Mouse (Mus musculus) liver, postnatal 0 days (tissue): ENCODE results near the gene Olfr554. TPM values are rescaled to one million over a fixed set of nuclear protein-coding genes. Genes with fewer than 3 reads are reported as not detected.

ENCODE experiments used
- ATAC-seq: fragments of 200-750 bp; cut with Nextera tagmentation; 2 replicates; pipeline ENCODE4 v1.8.0; 2017; ENCODE audit warnings: mild to moderate bottlenecking, moderate library complexity
- DNase-seq: peaks from one replicate; pipeline ENCODE4 v3.0.0-alpha.2; 2016
- H3K27ac ChIP-seq: fragments of 300-500 bp; sonication (generic); 2 replicates; pipeline ENCODE4 v1.5.1; 2014; ENCODE audit warnings: antibody characterized with exemption, moderate library complexity, mild to moderate bottlenecking, low read depth
- H3K27me3 ChIP-seq: fragments of 300-500 bp; sonication (generic); 2 replicates; pipeline ENCODE4 v1.6.1; 2014; ENCODE audit warnings: low read length, control low read depth, mixed read lengths; ENCODE audit not compliant: insufficient read depth
- H3K36me3 ChIP-seq: fragments of 300-500 bp; sonication (generic); replicated peaks from 2 replicates; pipeline ENCODE4 v1.6.1; 2014; ENCODE audit warnings: mild to moderate bottlenecking, control low read depth, low read length, moderate library complexity, mixed read lengths; ENCODE audit not compliant: insufficient read depth
- H3K4me1 ChIP-seq: fragments of 300-500 bp; sonication (generic); 2 replicates; pipeline ENCODE4 v1.6.1; 2014; ENCODE audit warnings: antibody characterized with exemption, mild to moderate bottlenecking, control low read depth; ENCODE audit not compliant: insufficient read depth
- H3K4me2 ChIP-seq: fragments of 300-500 bp; sonication (generic); 2 replicates; pipeline ENCODE4 v1.6.1; 2014; ENCODE audit warnings: low read depth, mild to moderate bottlenecking, low read length, moderate library complexity, mixed read lengths
- H3K4me3 ChIP-seq: fragments of 300-500 bp; sonication (generic); 2 replicates; pipeline ENCODE4 v1.5.1; 2014; ENCODE audit warnings: low read depth, low read length
- H3K9ac ChIP-seq: fragments of 300-500 bp; sonication (generic); replicated peaks from 2 replicates; pipeline ENCODE4 v1.6.1; 2014; ENCODE audit warnings: mild to moderate bottlenecking, moderate library complexity
- H3K9me3 ChIP-seq: fragments of 300-500 bp; sonication (generic); 2 replicates; pipeline ENCODE4 v1.6.1; 2016; ENCODE audit warnings: mild to moderate bottlenecking, control low read depth, low read length, mixed read lengths
- CTCF ChIP-seq: sonication (generic); IDR thresholded peaks from 2 replicates; pipeline ENCODE4 v1.5.1; 2016; ENCODE audit warnings: antibody characterized with exemption, low read depth
- EP300 ChIP-seq: IDR thresholded peaks from 2 replicates; pipeline ENCODE4 v1.6.1; 2016; ENCODE audit warnings: antibody characterized with exemption, low read depth, mild to moderate bottlenecking
- WGBS: fragments of 180-500 bp; shearing (Covaris S2); extraction: QIAGEN DNeasy Blood & Tissue Kit; methylation state at CpG from one replicate; pipeline ENCODE4 v1.1.7; 2014; ENCODE audit not compliant: insufficient replicate concordance; 5-methylcytosine and 5-hydroxymethylcytosine counted together
- polyA plus RNA-seq: library from polyadenylated mRNA; unstranded; fragments of >200 nt; fragmentation: Nextera tagmentation; extraction: Ambion mirVana; gene quantifications from 2 replicates; pipeline ENCODE4 v1.2.1, GENCODE M21; 2015

Olfr554 gene
- polyA plus RNA-seq, 1 experiment from 2014 or later = not detected

- 76% methylated on average over 1 of the region's 1 CpGs for whole genome bisulfite sequencing
- TF ChIP-seq CTCF (no peak), EP300 (no peak)
- no peaks in the 10 kb centered on the region for H3K9me3 ChIP-seq
- no peaks in the 10 kb centered on the region for H3K27me3 ChIP-seq
- no peak for DNase-seq
- H3K4me3 ChIP-seq = no peak within 1 kb of the TSS
- no peak within 1 kb of the TSS for H3K9ac ChIP-seq
- H3K4me2 ChIP-seq = no peak within 1 kb of the TSS
- no peaks in the 10 kb centered on the region for H3K4me1 ChIP-seq
- ATAC-seq = no peak
- H3K27ac ChIP-seq = no peak within 1 kb of the TSS
- H3K36me3 ChIP-seq = no peaks in the 10 kb centered on the region
Observed at GRCm38 (mm10) chr7:102658523-102658922, 20.3 kb downstream of the Olfr554 start, which contains the start of gene Olfr555. Gene Olfr555, plus strand, starts transcription at chr7:102658823.

- TF ChIP-seq EP300 (no peak), CTCF (no peak)
Observed at GRCm38 (mm10) chr7:102664599-102664998, 26.4 kb downstream of the Olfr554 start, which contains the start of gene Olfr556. Gene Olfr556, plus strand, starts transcription at chr7:102664899.

GRCm38 (mm10) chr7:102665378-102665777 lies 27.1 kb downstream of the Olfr554 start:
- Histone ChIP-seq H3K9me3 (no peaks in the 10 kb centered on the region), H3K36me3 (no peaks in the 10 kb centered on the region), H3K4me3 (no peak overlapping the region), H3K27ac (no peak overlapping the region), H3K4me1 (no peaks in the 10 kb centered on the region), H3K4me2 (no peak overlapping the region), H3K27me3 (no peaks in the 10 kb centered on the region), H3K9ac (no peak overlapping the region)
- TF ChIP-seq EP300 (no peak), CTCF (peak; percentile 54)
- WGBS = 31% methylated on average over 2 of the region's 2 CpGs
- DNase-seq (no peak), ATAC-seq (no peak)

More at GRCm38 (mm10) chr7:102664599-102664998, 26.4 kb downstream of the Olfr554 start, which contains the start of gene Olfr556:
- ATAC-seq (no peak), DNase-seq (no peak)
- Histone ChIP-seq H3K9ac (no peak within 1 kb of the TSS), H3K9me3 (no peaks in the 10 kb centered on the region), H3K4me1 (no peaks in the 10 kb centered on the region), H3K4me2 (no peak within 1 kb of the TSS), H3K27me3 (no peaks in the 10 kb centered on the region), H3K27ac (no peak within 1 kb of the TSS), H3K36me3 (no peaks in the 10 kb centered on the region), H3K4me3 (no peak within 1 kb of the TSS)
- 69% methylated on average over 3 of the region's 3 CpGs for WGBS

GRCm38 (mm10) chr7:102676225-102676624 lies 38.0 kb downstream of the Olfr554 start:
- Histone ChIP-seq H3K4me3 (no peak overlapping the region), H3K36me3 (no peaks in the 10 kb centered on the region)

GRCm38 (mm10) chr7:102681916-102682315 lies 43.7 kb downstream of the Olfr554 start:
- Histone ChIP-seq H3K4me1 (no peaks in the 10 kb centered on the region), H3K27me3 (no peaks in the 10 kb centered on the region), H3K9ac (no peak overlapping the region), H3K9me3 (no peaks in the 10 kb centered on the region), H3K36me3 (no peaks in the 10 kb centered on the region), H3K27ac (no peak overlapping the region), H3K4me2 (no peak overlapping the region), H3K4me3 (no peak overlapping the region)
- WGBS = 79% methylated on average over 1 of the region's 1 CpGs
- ATAC-seq (no peak), DNase-seq (no peak)
- no peak for TF ChIP-seq CTCF

More at GRCm38 (mm10) chr7:102676225-102676624, 38.0 kb downstream of the Olfr554 start:
- ATAC-seq (no peak), DNase-seq (no peak)
- Histone ChIP-seq H3K9me3 (no peaks in the 10 kb centered on the region), H3K4me2 (no peak overlapping the region), H3K27me3 (no peaks in the 10 kb centered on the region), H3K4me1 (no peaks in the 10 kb centered on the region), H3K9ac (no peak overlapping the region), H3K27ac (no peak overlapping the region)
- TF ChIP-seq CTCF = no peak
- no peak for TF ChIP-seq EP300
- WGBS = 68% methylated on average over 2 of the region's 2 CpGs

GRCm38 (mm10) chr7:102686944-102687501 lies 48.8 kb downstream of the Olfr554 start, which contains the start of gene Trim68:
Gene Trim68, minus strand, starts transcription at chr7:102687327.
- ATAC-seq = peak; percentile 99
- H3K27ac ChIP-seq = 0 out of 2 replicates have a peak within 1 kb of the TSS, but pooled peaks have one; percentile 11
- TF ChIP-seq EP300 (no peak), CTCF (no peak)

More at GRCm38 (mm10) chr7:102686944-102687501, 48.8 kb downstream of the Olfr554 start, which contains the start of gene Trim68:
- H3K9me3 ChIP-seq = peaks cover 2% of the 10 kb centered on the region; the same call in 1 of the 2 replicates
- 1% methylated on average over 33 of the region's 40 CpGs for WGBS
- peak within 1 kb of the TSS; percentile 57 for H3K9ac ChIP-seq
- DNase-seq = peak; percentile 85
- no peaks in the 10 kb centered on the region for H3K27me3 ChIP-seq
- H3K4me1 ChIP-seq = no peaks in the 10 kb centered on the region
- peak within 1 kb of the TSS; percentile 84 for H3K4me2 ChIP-seq
- no peaks in the 10 kb centered on the region for H3K36me3 ChIP-seq
- H3K4me3 ChIP-seq = peak within 1 kb of the TSS; percentile 57

Other genes with a start within 250 kb of the Olfr554 start
- gene Rrm1, start 196.7 kb upstream of the Olfr554 start, polyA plus RNA-seq = 55.9 and 66.4 TPM in 2 replicates
- 0.12 and 0.19 TPM in 2 replicates for gene Olfr543, start 156.8 kb upstream of the Olfr554 start, polyA plus RNA-seq
- 0.04 and 0.06 TPM in 2 replicates for gene Olfr544, start 150.1 kb upstream of the Olfr554 start, polyA plus RNA-seq
- gene Olfr545, start 138.9 kb upstream of the Olfr554 start, polyA plus RNA-seq = not detected in 2 replicates
- not detected in 2 replicates for gene Olfr547, start 103.7 kb upstream of the Olfr554 start, polyA plus RNA-seq
- not detected in 2 replicates for gene Olfr548-ps1, start 97.5 kb upstream of the Olfr554 start, polyA plus RNA-seq
- not detected in 2 replicates for gene Olfr549, start 88.6 kb upstream of the Olfr554 start, polyA plus RNA-seq
- gene Trim21, start 72.9 kb upstream of the Olfr554 start, polyA plus RNA-seq = 0.42 and 0.64 TPM in 2 replicates
- not detected in 2 replicates for gene Olfr550, start 67.0 kb upstream of the Olfr554 start, polyA plus RNA-seq
- not detected in 2 replicates for gene Olfr551, start 46.5 kb upstream of the Olfr554 start, polyA plus RNA-seq
- gene Olfr552, start 40.7 kb upstream of the Olfr554 start, polyA plus RNA-seq = not detected in 2 replicates
- not detected in 2 replicates for gene Olfr553, start 20.2 kb upstream of the Olfr554 start, polyA plus RNA-seq
- not detected in 2 replicates for gene Olfr555, start 20.4 kb downstream of the Olfr554 start, polyA plus RNA-seq
- not detected in 2 replicates for gene Olfr556, start 26.5 kb downstream of the Olfr554 start, polyA plus RNA-seq
- gene Trim68, start 48.9 kb downstream of the Olfr554 start, polyA plus RNA-seq = 1.4 and 1.7 TPM in 2 replicates
- gene Olfr557, start 57.5 kb downstream of the Olfr554 start, polyA plus RNA-seq = not detected in 2 replicates
- gene Olfr558, start 63.8 kb downstream of the Olfr554 start, polyA plus RNA-seq = 0.04 TPM in 1 of 2 replicates, not detected in the other
- not detected in 2 replicates for gene Olfr33, start 80.6 kb downstream of the Olfr554 start, polyA plus RNA-seq
- not detected in 2 replicates for gene Olfr559, start 89.1 kb downstream of the Olfr554 start, polyA plus RNA-seq
- not detected in 2 replicates for gene Olfr560, start 120.9 kb downstream of the Olfr554 start, polyA plus RNA-seq
- gene Olfr78, start 121.0 kb downstream of the Olfr554 start, polyA plus RNA-seq = 0.04 TPM in 1 of 2 replicates, not detected in the other
- gene Olfr561, start 132.8 kb downstream of the Olfr554 start, polyA plus RNA-seq = not detected in 2 replicates
- not detected in 2 replicates for gene Olfr564, start 165.0 kb downstream of the Olfr554 start, polyA plus RNA-seq
- gene Olfr566, start 220.3 kb downstream of the Olfr554 start, polyA plus RNA-seq = not detected in 2 replicates
- not detected in 2 replicates for gene Olfr568, start 238.7 kb downstream of the Olfr554 start, polyA plus RNA-seq